Mouse (Mus musculus): ENCODE measurements at regions not wholly inside any gene's neighbourhood (a gene's known extent, or its start where the extent isn't known, plus 50 kb on each side); places are given as distances from the start of the nearest gene placed in this dataset.

GRCm38 (mm10) chr7:71224320-71224865 is 126.9 kb downstream of the Gm10295 start:
- Histone ChIP-seq H3K36me3 (ENCODE audit: control insufficient read depth, insufficient read depth, low read length) (no peaks in the 10 kb centered on the region), H3K9ac (ENCODE audit: low read depth, low read length) (no peak overlapping the region), H3K9me3 (replicated peaks; ENCODE audit: control insufficient read depth, low read length) (no peaks in the 10 kb centered on the region), H3K27ac (ENCODE audit: low read depth, low read length) (no peak overlapping the region), H3K4me2 (no peak overlapping the region), H3K27me3 (ENCODE audit: control insufficient read depth, insufficient read depth, low read length) (no peaks in the 10 kb centered on the region), H3K4me3 (ENCODE audit: low read depth, low read length) (no peak overlapping the region), H3K4me1 (ENCODE audit: control insufficient read depth, insufficient read depth, low read length) (no peaks in the 10 kb centered on the region)
- no peak for ATAC-seq (replicated peaks; ENCODE audit: insufficient number of reproducible peaks, low FRiP score, low TSS enrichment)
- WGBS (ENCODE audit: insufficient replicate concordance) = 79% methylated on average over 9 of the region's 9 CpGs

DNA sequence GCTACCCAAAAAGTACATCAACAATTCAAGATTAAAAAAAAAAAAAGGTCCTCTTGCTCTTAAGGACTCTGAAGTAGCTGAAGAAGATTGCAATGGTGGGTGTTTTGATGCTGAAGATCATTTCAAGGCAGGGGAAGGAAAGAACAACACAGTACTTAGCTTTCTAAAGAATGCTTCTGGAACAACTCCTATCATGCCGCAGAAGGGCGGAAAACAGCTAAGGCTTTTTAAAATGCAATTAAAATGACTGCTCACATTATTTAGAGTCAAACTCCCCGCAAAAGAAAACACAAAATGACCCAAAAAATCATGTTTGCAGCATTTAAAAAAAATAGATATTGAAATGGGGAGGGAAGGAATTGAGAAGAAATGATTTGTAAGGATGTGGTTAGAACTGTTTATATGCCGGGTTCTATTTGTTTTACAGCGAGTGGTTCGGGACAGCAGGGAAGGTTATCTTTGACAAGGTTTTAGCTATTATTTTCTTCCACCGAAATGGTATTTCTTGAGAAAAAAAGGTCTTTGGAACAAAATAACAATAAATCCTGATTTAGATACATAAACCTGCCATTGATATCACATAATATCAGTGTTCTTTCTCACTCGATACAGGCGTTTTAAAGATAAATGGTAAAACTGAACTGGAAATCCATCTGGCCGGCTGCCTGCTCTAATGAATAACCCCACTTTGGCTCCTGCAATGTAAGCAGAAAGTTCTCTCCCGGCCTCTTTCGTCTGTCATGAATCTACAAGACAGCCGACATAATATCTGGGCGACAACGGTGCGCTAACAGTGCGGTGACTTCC is 127.6 kb downstream of the Gm10295 start:
- no peak overlapping the region for H3K9ac ChIP-seq (ENCODE audit: low read depth, low read length)
- H3K4me1 ChIP-seq (ENCODE audit: control insufficient read depth, insufficient read depth, low read length) = no peaks in the 10 kb centered on the region
- no peaks in the 10 kb centered on the region for H3K27me3 ChIP-seq (ENCODE audit: control insufficient read depth, insufficient read depth, low read length)
- no peaks in the 10 kb centered on the region for H3K9me3 ChIP-seq (replicated peaks; ENCODE audit: control insufficient read depth, low read length)
- H3K36me3 ChIP-seq (ENCODE audit: control insufficient read depth, insufficient read depth, low read length) = no peaks in the 10 kb centered on the region
- 80% methylated on average over 17 of the region's 17 CpGs for WGBS (ENCODE audit: insufficient replicate concordance)
- H3K27ac ChIP-seq (ENCODE audit: low read depth, low read length) = no peak overlapping the region
- no peak overlapping the region for H3K4me3 ChIP-seq (ENCODE audit: low read depth, low read length)
- H3K4me2 ChIP-seq = no peak overlapping the region
- ATAC-seq (replicated peaks; ENCODE audit: insufficient number of reproducible peaks, low FRiP score, low TSS enrichment) = no peak

- no peak overlapping the region for H3K4me3 ChIP-seq (ENCODE audit: low read depth, low read length)
- no peak overlapping the region for H3K4me2 ChIP-seq
- no peak for ATAC-seq (replicated peaks; ENCODE audit: insufficient number of reproducible peaks, low FRiP score, low TSS enrichment)
- no peaks in the 10 kb centered on the region for H3K36me3 ChIP-seq (ENCODE audit: control insufficient read depth, insufficient read depth, low read length)
- H3K4me1 ChIP-seq (ENCODE audit: control insufficient read depth, insufficient read depth, low read length) = no peaks in the 10 kb centered on the region
- WGBS (ENCODE audit: insufficient replicate concordance) = 67% methylated on average over 7 of the region's 7 CpGs
- H3K9me3 ChIP-seq (replicated peaks; ENCODE audit: control insufficient read depth, low read length) = no peaks in the 10 kb centered on the region
- H3K27me3 ChIP-seq (ENCODE audit: control insufficient read depth, insufficient read depth, low read length) = no peaks in the 10 kb centered on the region
- H3K27ac ChIP-seq (ENCODE audit: low read depth, low read length) = no peak overlapping the region
- no peak overlapping the region for H3K9ac ChIP-seq (ENCODE audit: low read depth, low read length)
Measured at GRCm38 (mm10) chr7:71217344-71217743, 133.9 kb downstream of the Gm10295 start.

DNA sequence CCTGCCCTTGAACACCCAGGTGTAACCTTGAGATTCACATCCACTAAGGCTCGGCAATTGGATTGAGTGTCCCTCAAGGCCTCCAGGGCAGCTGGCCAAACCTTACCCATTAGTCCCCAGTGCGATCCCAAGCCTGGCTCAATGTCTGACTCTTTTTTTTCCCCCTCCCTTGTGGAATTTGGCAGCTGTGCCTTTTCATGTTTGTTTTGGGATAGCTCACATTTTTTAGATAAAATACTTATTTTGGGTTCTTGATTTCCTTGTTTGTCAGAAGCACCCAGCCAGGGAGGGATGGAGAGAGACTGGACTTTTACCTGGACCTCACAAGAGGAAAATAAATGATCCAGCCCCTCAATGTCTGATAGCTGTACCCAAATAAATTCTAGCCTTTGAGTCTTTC is 134.5 kb downstream of the Gm10295 start:
- Histone ChIP-seq H3K4me1 (ENCODE audit: control insufficient read depth, insufficient read depth, low read length) (no peaks in the 10 kb centered on the region), H3K4me3 (ENCODE audit: low read depth, low read length) (no peak overlapping the region), H3K36me3 (ENCODE audit: control insufficient read depth, insufficient read depth, low read length) (no peaks in the 10 kb centered on the region), H3K27me3 (ENCODE audit: control insufficient read depth, insufficient read depth, low read length) (no peaks in the 10 kb centered on the region), H3K4me2 (no peak overlapping the region), H3K9me3 (replicated peaks; ENCODE audit: control insufficient read depth, low read length) (no peaks in the 10 kb centered on the region), H3K9ac (ENCODE audit: low read depth, low read length) (no peak overlapping the region), H3K27ac (ENCODE audit: low read depth, low read length) (no peak overlapping the region)
- ATAC-seq (replicated peaks; ENCODE audit: insufficient number of reproducible peaks, low FRiP score, low TSS enrichment) = no peak
- WGBS (ENCODE audit: insufficient replicate concordance) = 20% methylated on average over 2 of the region's 2 CpGs

GRCm38 (mm10) chr7:71214500-71215055 is 136.7 kb downstream of the Gm10295 start:
- ATAC-seq (replicated peaks; ENCODE audit: insufficient number of reproducible peaks, low FRiP score, low TSS enrichment) = no peak
- H3K4me2 ChIP-seq = no peak overlapping the region
- no peak overlapping the region for H3K9ac ChIP-seq (ENCODE audit: low read depth, low read length)
- H3K4me3 ChIP-seq (ENCODE audit: low read depth, low read length) = no peak overlapping the region
- 67% methylated on average over 13 of the region's 13 CpGs for WGBS (ENCODE audit: insufficient replicate concordance)
- H3K36me3 ChIP-seq (ENCODE audit: control insufficient read depth, insufficient read depth, low read length) = no peaks in the 10 kb centered on the region
- no peaks in the 10 kb centered on the region for H3K27me3 ChIP-seq (ENCODE audit: control insufficient read depth, insufficient read depth, low read length)
- no peaks in the 10 kb centered on the region for H3K9me3 ChIP-seq (replicated peaks; ENCODE audit: control insufficient read depth, low read length)
- H3K27ac ChIP-seq (ENCODE audit: low read depth, low read length) = no peak overlapping the region
- H3K4me1 ChIP-seq (ENCODE audit: control insufficient read depth, insufficient read depth, low read length) = no peaks in the 10 kb centered on the region

DNA sequence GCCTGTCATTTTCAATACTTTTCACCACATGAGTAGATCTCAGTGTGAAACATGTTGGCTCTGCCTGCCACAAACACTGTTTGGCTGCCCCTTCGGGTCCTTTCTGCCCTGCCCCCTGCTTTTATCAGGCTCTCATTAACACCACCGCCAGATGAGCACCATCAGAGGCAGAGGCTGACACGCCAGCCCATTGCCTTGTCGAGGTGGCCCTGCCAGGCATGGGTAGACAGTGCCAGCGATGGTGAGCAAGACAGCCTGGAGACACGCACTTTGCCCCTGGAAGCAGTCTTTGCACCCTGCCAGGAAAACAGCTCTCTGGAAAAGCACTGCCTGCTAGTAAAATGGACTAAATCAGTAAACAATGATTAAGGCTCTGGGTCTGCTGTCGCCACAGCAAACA is 158.2 kb downstream of the Gm10295 start:
- WGBS (ENCODE audit: insufficient replicate concordance) = 14% methylated on average over 7 of the region's 7 CpGs
- Histone ChIP-seq H3K36me3 (ENCODE audit: control insufficient read depth, insufficient read depth, low read length) (no peaks in the 10 kb centered on the region), H3K9ac (ENCODE audit: low read depth, low read length) (no peak overlapping the region), H3K4me1 (ENCODE audit: control insufficient read depth, insufficient read depth, low read length) (no peaks in the 10 kb centered on the region), H3K4me3 (ENCODE audit: low read depth, low read length) (no peak overlapping the region), H3K27me3 (ENCODE audit: control insufficient read depth, insufficient read depth, low read length) (no peaks in the 10 kb centered on the region), H3K4me2 (no peak overlapping the region), H3K27ac (ENCODE audit: low read depth, low read length) (no peak overlapping the region), H3K9me3 (replicated peaks; ENCODE audit: control insufficient read depth, low read length) (no peaks in the 10 kb centered on the region)
- ATAC-seq (replicated peaks; ENCODE audit: insufficient number of reproducible peaks, low FRiP score, low TSS enrichment) = no peak

GRCm38 (mm10) chr7:71190161-71190711 is 161.0 kb downstream of the Gm10295 start:
- H3K4me3 ChIP-seq (ENCODE audit: low read depth, low read length) = no peak overlapping the region
- no peaks in the 10 kb centered on the region for H3K9me3 ChIP-seq (replicated peaks; ENCODE audit: control insufficient read depth, low read length)
- H3K4me2 ChIP-seq = no peak overlapping the region
- no peaks in the 10 kb centered on the region for H3K4me1 ChIP-seq (ENCODE audit: control insufficient read depth, insufficient read depth, low read length)
- no peak overlapping the region for H3K9ac ChIP-seq (ENCODE audit: low read depth, low read length)
- no peak for ATAC-seq (replicated peaks; ENCODE audit: insufficient number of reproducible peaks, low FRiP score, low TSS enrichment)
- no peaks in the 10 kb centered on the region for H3K36me3 ChIP-seq (ENCODE audit: control insufficient read depth, insufficient read depth, low read length)
- H3K27ac ChIP-seq (ENCODE audit: low read depth, low read length) = no peak overlapping the region
- no peaks in the 10 kb centered on the region for H3K27me3 ChIP-seq (ENCODE audit: control insufficient read depth, insufficient read depth, low read length)
- WGBS (ENCODE audit: insufficient replicate concordance) = 85% methylated on average over 12 of the region's 12 CpGs

- WGBS (ENCODE audit: insufficient replicate concordance) = 80% methylated on average over 6 of the region's 6 CpGs
- ATAC-seq (replicated peaks; ENCODE audit: insufficient number of reproducible peaks, low FRiP score, low TSS enrichment) = no peak
Measured at GRCm38 (mm10) chr7:71189757-71190156, 161.5 kb downstream of the Gm10295 start.

More at GRCm38 (mm10) chr7:71189757-71190156, 161.5 kb downstream of the Gm10295 start:
- H3K4me1 ChIP-seq (ENCODE audit: control insufficient read depth, insufficient read depth, low read length) = no peaks in the 10 kb centered on the region
- no peak overlapping the region for H3K4me2 ChIP-seq
- no peaks in the 10 kb centered on the region for H3K27me3 ChIP-seq (ENCODE audit: control insufficient read depth, insufficient read depth, low read length)
- H3K9ac ChIP-seq (ENCODE audit: low read depth, low read length) = no peak overlapping the region
- H3K9me3 ChIP-seq (replicated peaks; ENCODE audit: control insufficient read depth, low read length) = no peaks in the 10 kb centered on the region
- H3K36me3 ChIP-seq (ENCODE audit: control insufficient read depth, insufficient read depth, low read length) = no peaks in the 10 kb centered on the region
- no peak overlapping the region for H3K27ac ChIP-seq (ENCODE audit: low read depth, low read length)
- no peak overlapping the region for H3K4me3 ChIP-seq (ENCODE audit: low read depth, low read length)

Measured in heart, embryonic 11.5 days (tissue).